Mouse (Mus musculus) kidney, embryonic 14.5 days (tissue): ENCODE data around the gene Ackr3. TPM values are rescaled to one million over a fixed set of nuclear protein-coding genes. Genes with fewer than 3 reads are reported as not detected.

Experiments used
- ATAC-seq: fragments of 200-750 bp; cut with Nextera tagmentation; 2 replicates; pipeline ENCODE4 v1.8.0; 2017; ENCODE audit warnings: moderate number of reproducible peaks, mild to moderate bottlenecking, moderate TSS enrichment, moderate library complexity; ENCODE audit not compliant: low FRiP score, low TSS enrichment
- H3K27ac ChIP-seq: fragments of 300-500 bp; sonication (generic); 2 replicates; pipeline ENCODE4 v1.5.1; 2014; ENCODE audit warnings: low read depth, mild to moderate bottlenecking, low read length, moderate library complexity, mixed read lengths
- H3K27me3 ChIP-seq: fragments of 300-500 bp; sonication (generic); 2 replicates; pipeline ENCODE4 v1.6.1; 2014; ENCODE audit warnings: mild to moderate bottlenecking, low read length; ENCODE audit not compliant: control insufficient read depth, insufficient read depth
- H3K36me3 ChIP-seq: fragments of 300-500 bp; sonication (generic); 2 replicates; pipeline ENCODE4 v1.6.1; 2014; ENCODE audit warnings: low read length, mixed read lengths; ENCODE audit not compliant: control insufficient read depth, insufficient read depth
- H3K4me1 ChIP-seq: fragments of 300-500 bp; sonication (generic); 2 replicates; pipeline ENCODE4 v1.6.1; 2014; ENCODE audit warnings: low read length, mixed read lengths; ENCODE audit not compliant: control insufficient read depth, insufficient read depth
- H3K4me2 ChIP-seq: fragments of 300-500 bp; sonication (generic); replicated peaks from 2 replicates; pipeline ENCODE4 v1.6.1; 2014; ENCODE audit warnings: low read depth, mild to moderate bottlenecking, low read length
- H3K4me3 ChIP-seq: fragments of 300-500 bp; sonication (generic); 2 replicates; pipeline ENCODE4 v1.5.1; 2014; ENCODE audit warnings: mild to moderate bottlenecking, low read length
- H3K9ac ChIP-seq: fragments of 300-500 bp; sonication (generic); 2 replicates; pipeline ENCODE4 v1.6.1; 2014; ENCODE audit warnings: low read depth, mild to moderate bottlenecking, low read length, moderate library complexity
- H3K9me3 ChIP-seq: fragments of 300-500 bp; sonication (generic); 2 replicates; pipeline ENCODE4 v1.6.1; 2016; ENCODE audit warnings: low read length; ENCODE audit not compliant: control insufficient read depth
- WGBS: fragments of 180-500 bp; shearing (Covaris S2); extraction: QIAGEN DNeasy Blood & Tissue Kit; methylation state at CpG from one replicate; pipeline ENCODE4 v1.1.7; 2014; 5-methylcytosine and 5-hydroxymethylcytosine counted together
- polyA plus RNA-seq: library from polyadenylated mRNA; unstranded; fragments of >200 nt; fragmentation: Nextera tagmentation; extraction: Ambion mirVana; gene quantifications from 2 replicates; pipeline ENCODE4 v1.2.1, GENCODE M21; 2014

Gene Ackr3
- polyA plus RNA-seq, 1 experiment from 2014 or later, result 56.4 TPM

- Histone ChIP-seq H3K27ac (no peak overlapping the region), H3K27me3 (no peaks in the 10 kb centered on the region), H3K4me2 (no peak overlapping the region), H3K4me3 (no peak overlapping the region), H3K36me3 (no peaks in the 10 kb centered on the region), H3K4me1 (peaks cover 10% of the 10 kb centered on the region), H3K9ac (no peak overlapping the region), H3K9me3 (no peaks in the 10 kb centered on the region)
- WGBS, result 81% methylated on average over 9 of the region's 9 CpGs
- ATAC-seq, result no peak
Observed at GRCm38 (mm10) chr1:90248966-90249735, 45.4 kb downstream of the Ackr3 start.

GRCm38 (mm10) chr1:90250419-90250818, 46.6 kb downstream of the Ackr3 start:
- Histone ChIP-seq H3K36me3 (no peaks in the 10 kb centered on the region), H3K4me1 (peaks cover 10% of the 10 kb centered on the region), H3K9me3 (no peaks in the 10 kb centered on the region), H3K27me3 (no peaks in the 10 kb centered on the region), H3K27ac (no peak overlapping the region), H3K4me3 (no peak overlapping the region), H3K4me2 (no peak overlapping the region), H3K9ac (no peak overlapping the region)
- 72% methylated on average over 6 of the region's 6 CpGs for WGBS
- no peak for ATAC-seq

- Histone ChIP-seq H3K9ac (no peak overlapping the region), H3K4me2 (no peak overlapping the region), H3K27me3 (no peaks in the 10 kb centered on the region), H3K27ac (no peak overlapping the region), H3K4me1 (peaks cover 10% of the 10 kb centered on the region), H3K4me3 (no peak overlapping the region), H3K9me3 (no peaks in the 10 kb centered on the region), H3K36me3 (no peaks in the 10 kb centered on the region)
- ATAC-seq, result no peak
- WGBS, result 44% methylated on average over 3 of the region's 3 CpGs
Observed at GRCm38 (mm10) chr1:90251156-90251555, 47.4 kb downstream of the Ackr3 start.

DNA sequence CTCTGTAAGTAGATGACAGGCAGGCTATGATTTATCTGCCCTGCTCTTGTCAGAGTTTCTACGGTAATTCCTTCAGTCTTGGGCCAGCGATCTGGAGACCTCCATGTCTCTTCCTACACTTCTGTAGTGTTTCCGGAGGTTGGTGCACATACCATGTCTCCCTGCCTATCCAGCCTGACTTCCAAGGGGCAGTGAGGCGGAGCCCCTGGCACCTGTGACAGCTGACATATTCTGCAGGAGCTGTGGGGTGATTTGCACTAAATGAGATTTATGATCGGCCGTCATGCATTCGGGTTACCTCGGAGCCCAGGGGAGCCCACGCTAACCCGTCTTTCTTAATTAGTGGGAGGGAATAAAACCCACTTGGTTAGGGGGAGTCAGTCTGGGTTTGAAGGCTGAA, 49.7 kb downstream of the Ackr3 start:
- Histone ChIP-seq H3K9ac (no peak overlapping the region), H3K27ac (no peak overlapping the region), H3K27me3 (no peaks in the 10 kb centered on the region), H3K36me3 (no peaks in the 10 kb centered on the region), H3K9me3 (no peaks in the 10 kb centered on the region), H3K4me3 (no peak overlapping the region), H3K4me1 (peaks cover 10% of the 10 kb centered on the region), H3K4me2 (no peak overlapping the region)
- peak; percentile 72 for ATAC-seq
- whole genome bisulfite sequencing, result 34% methylated on average over 10 of the region's 10 CpGs

DNA sequence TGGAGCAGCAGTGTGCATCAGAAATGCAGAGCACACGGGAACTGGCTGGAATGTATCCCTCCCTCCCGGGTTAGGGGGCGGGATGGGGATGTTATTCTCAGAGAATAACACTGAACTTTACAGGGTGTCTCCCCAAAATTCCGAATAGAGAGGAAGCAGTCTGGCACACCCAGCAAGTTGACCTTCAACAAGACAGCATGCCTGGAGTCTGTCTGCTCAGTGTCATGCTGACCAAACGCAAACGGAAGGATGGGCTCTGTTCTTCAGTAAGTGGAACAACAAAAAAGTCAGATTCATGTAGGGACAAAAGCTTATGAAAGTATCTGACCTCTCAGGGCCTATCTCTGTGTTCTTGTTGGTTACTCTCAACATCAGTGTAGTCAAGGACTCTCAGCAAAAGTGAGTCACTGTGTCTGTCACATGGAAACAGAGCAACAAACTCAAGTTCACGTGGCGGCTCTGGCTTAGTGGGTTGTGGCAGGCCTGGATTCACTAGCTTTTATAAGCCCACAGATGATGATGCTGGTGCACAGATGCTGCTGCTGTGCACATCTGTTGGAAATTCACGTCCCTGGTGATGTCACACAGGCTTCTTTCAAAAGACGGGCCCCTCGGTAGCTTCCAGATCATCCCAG, 54.6 kb downstream of the Ackr3 start:
- no peak overlapping the region for H3K27ac ChIP-seq
- no peak overlapping the region for H3K9ac ChIP-seq
- H3K36me3 ChIP-seq, result no peaks in the 10 kb centered on the region
- H3K4me3 ChIP-seq, result no peak overlapping the region
- ATAC-seq, result no peak
- WGBS, result 90% methylated on average over 11 of the region's 11 CpGs
- H3K4me1 ChIP-seq, result no peaks in the 10 kb centered on the region
- H3K4me2 ChIP-seq, result no peak overlapping the region
- H3K27me3 ChIP-seq, result no peaks in the 10 kb centered on the region
- no peaks in the 10 kb centered on the region for H3K9me3 ChIP-seq

- Histone ChIP-seq H3K4me2 (no peak overlapping the region), H3K4me1 (no peaks in the 10 kb centered on the region), H3K9me3 (no peaks in the 10 kb centered on the region), H3K4me3 (no peak overlapping the region), H3K36me3 (no peaks in the 10 kb centered on the region), H3K27ac (no peak overlapping the region), H3K27me3 (no peaks in the 10 kb centered on the region), H3K9ac (no peak overlapping the region)
- WGBS, result 81% methylated on average over 11 of the region's 11 CpGs
- ATAC-seq, result no peak
Observed at GRCm38 (mm10) chr1:90260704-90261581, 57.2 kb downstream of the Ackr3 start.

GRCm38 (mm10) chr1:90262380-90262779, 58.6 kb downstream of the Ackr3 start:
- no peak overlapping the region for H3K27ac ChIP-seq
- no peaks in the 10 kb centered on the region for H3K9me3 ChIP-seq
- no peaks in the 10 kb centered on the region for H3K36me3 ChIP-seq
- 59% methylated on average over 8 of the region's 8 CpGs for WGBS
- no peaks in the 10 kb centered on the region for H3K27me3 ChIP-seq
- no peak for ATAC-seq
- no peak overlapping the region for H3K4me2 ChIP-seq
- 0 out of 2 replicates have a peak, but pooled peaks cover under 1% of the 10 kb centered on the region for H3K4me1 ChIP-seq
- H3K4me3 ChIP-seq, result no peak overlapping the region
- no peak overlapping the region for H3K9ac ChIP-seq
